Mouse (Mus musculus) gastrocnemius, adult 18-20 months (tissue): ENCODE data around the gene Pex11b. TPM values are rescaled to one million over a fixed set of nuclear protein-coding genes. Genes with fewer than 3 reads are reported as not detected.
"Not testable (repeated sequence)": the region's sequence is repeated elsewhere in the genome, so short reads cannot be mapped to it uniquely, and the experiment has no call there.

ENCODE experiments used
- DNase-seq: peaks from one replicate; pipeline ENCODE4 v3.0.0; 2021; ENCODE audit warnings: low spot score
- total RNA-seq, 2 experiments: library from RNA; stranded (reverse); gene quantifications; 2 replicates each; pipeline ENCODE4 v1.2.3; 2021

Gene Pex11b
- total RNA-seq, 2 experiments from 2014 or later = 27.9 to 28.6 TPM

DNA sequence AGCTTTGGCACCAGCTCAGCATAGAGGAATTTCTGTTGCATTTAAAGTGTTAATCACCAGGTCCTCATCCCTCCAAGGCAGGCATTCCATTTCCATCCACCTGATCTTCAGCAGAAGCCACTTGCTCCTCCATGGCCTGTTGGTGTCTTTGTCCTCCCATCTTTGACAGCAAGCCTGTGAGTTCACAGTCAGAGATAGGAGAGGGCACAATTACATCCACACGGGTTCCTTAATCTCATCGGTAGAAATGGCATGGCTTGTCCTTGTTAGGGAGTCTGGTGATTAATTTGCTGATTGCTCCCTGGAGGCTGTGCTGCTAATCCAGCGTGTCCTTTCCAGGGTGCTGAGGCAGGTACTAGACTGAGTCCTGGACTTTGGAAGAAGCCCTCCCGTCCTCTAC lies 38.3 kb downstream of the Pex11b start:
- no peak for DNase-seq

- DNase-seq = no peak
Measured at GRCm38 (mm10) chr3:96674442-96674841, 39.3 kb downstream of the Pex11b start.

DNA sequence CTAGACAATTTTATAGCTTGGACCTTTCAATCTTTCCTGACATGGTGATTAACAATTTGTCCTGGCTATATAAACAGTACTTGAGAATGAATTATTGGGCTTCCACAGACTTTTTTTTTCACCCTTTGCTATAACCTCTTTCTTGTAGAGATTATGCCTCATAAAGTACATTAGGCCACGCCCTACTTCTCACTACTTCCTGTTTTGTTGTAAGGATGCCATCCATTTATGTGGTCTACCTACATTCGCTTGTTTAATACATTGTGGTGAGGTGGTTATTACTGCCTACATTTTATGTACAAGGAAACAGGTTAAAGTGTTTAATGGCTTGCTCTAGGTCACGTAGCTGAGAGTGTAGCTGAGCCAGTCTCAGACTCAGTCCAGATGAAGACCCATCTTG lies 40.0 kb downstream of the Pex11b start:
- DNase-seq = no peak

- DNase-seq = no peak
Measured at GRCm38 (mm10) chr3:96675690-96676089, 40.5 kb downstream of the Pex11b start.

DNA sequence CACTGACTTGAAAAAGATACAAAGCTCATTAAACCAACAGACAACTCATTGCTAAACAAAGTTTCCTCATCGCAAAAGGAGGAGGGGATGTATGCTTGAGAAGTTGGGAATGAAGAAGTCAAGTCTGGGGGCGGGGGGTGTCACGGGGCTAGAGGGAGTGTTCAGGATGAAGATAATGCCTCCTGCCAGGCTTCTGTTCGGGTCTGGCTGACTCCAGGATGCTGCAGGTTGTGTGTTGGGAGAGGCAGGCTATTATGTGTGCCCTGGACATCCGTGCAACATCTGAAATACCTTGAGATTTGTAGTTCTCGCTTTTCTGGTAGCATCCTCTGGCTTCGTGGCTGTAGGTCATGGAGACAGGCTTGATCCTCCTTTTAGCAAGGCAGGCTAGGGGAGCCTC lies 43.3 kb downstream of the Pex11b start:
- DNase-seq = no peak

DNA sequence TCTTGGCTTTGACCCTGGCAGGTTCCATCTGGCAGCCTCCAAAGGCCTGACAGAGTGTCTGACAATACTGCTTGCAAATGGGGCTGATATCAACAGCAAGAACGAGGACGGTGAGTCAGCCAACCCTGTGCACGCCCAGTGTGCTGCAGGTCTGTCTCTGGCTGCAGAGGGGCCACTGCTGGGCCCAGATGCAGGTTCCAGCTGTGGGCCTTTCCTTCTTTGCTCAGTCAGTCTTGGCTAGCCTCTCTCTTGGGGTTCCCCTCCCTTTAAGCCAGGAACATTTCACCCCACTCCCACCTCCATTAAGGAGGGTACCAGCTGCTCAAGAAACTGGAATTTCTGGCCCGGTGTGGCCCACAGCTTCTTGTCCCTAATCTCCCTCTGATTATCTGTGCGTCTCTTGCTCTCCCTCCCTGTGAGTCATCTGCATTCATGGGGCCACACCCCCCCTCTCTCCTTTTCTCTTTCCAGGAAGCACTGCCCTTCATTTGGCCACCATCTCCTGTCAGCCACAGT lies 44.0 kb downstream of the Pex11b start:
- DNase-seq = no peak

GRCm38 (mm10) chr3:96680269-96680956 lies 45.2 kb downstream of the Pex11b start:
- no peak for DNase-seq

DNA sequence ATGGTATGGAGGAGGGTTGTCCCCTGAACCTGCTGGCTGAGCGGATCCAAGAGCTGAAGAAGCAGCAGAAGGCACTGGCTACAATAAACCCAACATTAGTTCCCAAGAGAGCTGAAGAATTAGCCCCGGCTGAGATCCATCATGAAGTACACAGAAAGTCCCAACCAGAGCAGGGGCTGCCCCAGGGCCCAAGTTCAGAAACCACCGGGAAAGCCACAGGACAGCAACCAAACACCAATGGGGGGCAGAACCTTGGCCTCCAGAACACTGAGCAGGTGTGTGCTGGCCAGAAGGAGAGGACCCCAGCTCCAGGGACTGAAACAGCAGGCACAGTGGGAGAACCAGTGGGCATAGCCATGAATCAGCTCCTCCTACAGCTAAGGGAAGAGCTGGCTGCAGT lies 48.3 kb downstream of the Pex11b start:
- no peak for DNase-seq

GRCm38 (mm10) chr3:96684151-96684821 lies 49.1 kb downstream of the Pex11b start:
- DNase-seq = no peak

DNA sequence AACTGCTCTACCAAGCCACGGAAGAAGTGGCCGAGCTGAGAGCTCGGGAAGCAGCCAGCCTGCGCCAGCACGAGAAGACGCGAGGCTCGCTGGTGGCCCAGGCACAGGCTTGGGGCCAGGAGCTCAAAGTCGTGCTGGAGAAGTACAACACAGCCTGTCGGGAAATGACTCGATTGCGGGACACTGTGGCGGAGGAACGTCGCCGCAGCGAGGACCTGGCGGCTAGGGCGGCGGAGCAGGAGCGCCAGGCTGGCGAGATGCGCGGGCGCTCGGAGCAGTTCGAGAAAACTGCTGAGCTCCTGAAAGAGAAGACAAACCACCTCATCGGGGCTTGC lies 49.6 kb downstream of the Pex11b start:
- no peak for DNase-seq

DNA sequence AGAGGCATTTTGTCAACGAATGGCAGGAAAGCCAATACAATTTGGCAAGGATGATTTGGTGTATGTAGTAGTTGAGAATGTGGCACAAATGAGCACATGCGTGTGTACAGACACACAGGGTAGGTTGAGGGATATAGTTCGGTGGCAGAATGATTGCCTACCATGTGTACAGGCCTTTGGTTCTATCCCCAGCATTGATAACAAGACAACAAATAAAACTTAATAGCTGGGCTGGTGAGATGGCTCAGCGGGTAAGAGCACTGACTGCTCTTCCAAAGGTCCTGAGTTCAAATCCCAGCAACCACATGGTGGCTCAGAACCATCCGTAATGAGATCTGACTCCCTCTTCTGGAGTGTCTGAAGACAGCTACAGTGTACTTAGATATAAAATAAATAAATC lies 50.9 kb downstream of the Pex11b start:
- DNase-seq = not testable (repeated sequence)

GRCm38 (mm10) chr3:96688854-96689253 lies 53.7 kb downstream of the Pex11b start:
- no peak for DNase-seq

GRCm38 (mm10) chr3:96690298-96690697 lies 55.1 kb downstream of the Pex11b start:
- DNase-seq = no peak

GRCm38 (mm10) chr3:96692506-96692905 lies 57.3 kb downstream of the Pex11b start:
- DNase-seq = peak; percentile 45

DNA sequence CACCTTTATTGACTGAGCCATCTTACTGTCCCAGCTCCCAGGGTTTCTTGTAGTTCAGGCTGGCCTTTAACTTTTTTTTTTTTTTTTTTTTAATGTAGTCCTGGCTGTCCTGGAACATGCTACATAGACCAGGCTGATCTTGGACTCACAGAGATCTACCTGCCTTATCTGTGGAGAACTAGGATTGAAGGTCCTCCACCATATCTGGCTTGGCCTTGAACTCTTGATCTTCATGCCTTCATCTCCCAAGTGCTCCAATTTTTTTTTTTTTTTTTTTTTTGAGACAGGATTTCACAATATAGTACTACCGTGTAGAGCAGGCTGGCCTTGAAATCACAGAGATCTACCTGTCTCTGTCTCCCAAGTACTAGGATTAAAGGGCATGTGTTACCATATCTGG lies 58.4 kb downstream of the Pex11b start:
- no peak for DNase-seq

Other genes with a start within 250 kb of the Pex11b start
- gene BC107364, start 183.1 kb upstream of the Pex11b start, total RNA-seq = not detected
- 100 to 1,000 TPM; 622 to 636 TPM for gene Hfe2, start 110.2 kb upstream of the Pex11b start, total RNA-seq
- gene Txnip, start 77.4 kb upstream of the Pex11b start, total RNA-seq = 100 to 1,000 TPM; 344 to 646 TPM
- 1 to 10 TPM; 1.2 to 2.0 TPM for gene Gm16253, start 58.4 kb upstream of the Pex11b start, total RNA-seq
- gene Polr3gl, start 41.2 kb upstream of the Pex11b start, total RNA-seq = 10 to 100 TPM; 44.0 to 56.1 TPM
- gene Ankrd34a, start 38.7 kb upstream of the Pex11b start, total RNA-seq = 1 to 10 TPM; 1.0 to 1.7 TPM
- 1 to 10 TPM; 4.2 to 7.6 TPM for gene Lix1l, start 34.2 kb upstream of the Pex11b start, total RNA-seq
- 10 to 100 TPM; 24.4 to 33.3 TPM for gene Rbm8a, start 5.4 kb upstream of the Pex11b start, total RNA-seq
- under 1 TPM in 1 of 2 experiments, not detected in 1; 0.07 TPM for gene Gm42957, start 98 bp downstream of the Pex11b start, total RNA-seq
- gene Itga10, start 10.2 kb downstream of the Pex11b start, total RNA-seq = under 1 TPM; 0.34 to 0.74 TPM
- under 1 TPM; 0.18 to 0.31 TPM for gene Ankrd35, start 34.8 kb downstream of the Pex11b start, total RNA-seq
- 1 to 10 TPM; 6.1 to 7.5 TPM for gene Pias3, start 61.0 kb downstream of the Pex11b start, total RNA-seq
- gene Nudt17, start 73.2 kb downstream of the Pex11b start, total RNA-seq = under 1 TPM; 0.50 to 0.76 TPM
- gene Polr3c, start 92.3 kb downstream of the Pex11b start, total RNA-seq = 10 to 100 TPM; 21.0 to 22.4 TPM
- gene Rnf115, start 92.3 kb downstream of the Pex11b start, total RNA-seq = 100 to 1,000 TPM in 1 of 2 experiments, 10 to 100 TPM in 1; 55.7 to 103 TPM
- under 1 TPM in 1 of 2 experiments, not detected in 1; 0.18 TPM for gene Pdzk1, start 193.9 kb downstream of the Pex11b start, total RNA-seq
- gene Cd160, start 194.0 kb downstream of the Pex11b start, total RNA-seq = not detected